Mouse (Mus musculus) frontal cortex, postnatal 10 days (tissue): ENCODE results near the gene Lin54.
A peak's percentile ranks its signal among the peaks of the same experiment; 100 is the strongest.

Experiments
- DNase-seq, 2 experiments: peaks; one replicate each; pipeline ENCODE4 v3.0.0; 2022; ENCODE audit warnings: low spot score in 2 of 2, mixed read lengths in 1 of 2

Lin54 gene

DNA sequence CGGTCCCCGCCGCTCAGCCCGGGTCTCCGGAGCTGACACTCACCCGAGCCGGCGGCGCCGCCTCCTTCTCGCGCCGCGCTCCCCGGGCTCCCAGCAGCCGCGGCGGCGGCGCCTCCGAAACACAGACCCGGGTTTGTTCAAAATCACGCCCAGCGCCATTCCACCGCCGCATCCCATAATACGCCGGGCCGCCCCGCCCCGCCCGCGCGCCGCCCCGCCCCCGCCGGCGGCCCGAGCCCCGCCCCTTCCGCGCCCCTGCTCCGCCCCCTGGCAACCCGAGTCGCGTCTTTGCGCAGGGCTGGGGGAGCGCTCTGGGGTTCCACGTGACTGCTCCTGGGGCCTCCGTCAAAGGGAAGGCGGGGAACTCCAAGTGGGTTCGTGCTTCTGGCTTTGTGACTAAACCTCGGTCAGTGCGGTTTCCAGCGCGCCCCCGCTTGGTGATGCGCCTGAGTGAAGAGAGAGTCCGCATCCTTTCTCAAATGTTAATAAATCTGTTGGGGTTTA is at the start of gene Lin54:
TSS of gene Lin54 (minus strand) at position 182 of the 504 bp plus-strand sequence.
- peak; percentile 88 for DNase-seq

DNA sequence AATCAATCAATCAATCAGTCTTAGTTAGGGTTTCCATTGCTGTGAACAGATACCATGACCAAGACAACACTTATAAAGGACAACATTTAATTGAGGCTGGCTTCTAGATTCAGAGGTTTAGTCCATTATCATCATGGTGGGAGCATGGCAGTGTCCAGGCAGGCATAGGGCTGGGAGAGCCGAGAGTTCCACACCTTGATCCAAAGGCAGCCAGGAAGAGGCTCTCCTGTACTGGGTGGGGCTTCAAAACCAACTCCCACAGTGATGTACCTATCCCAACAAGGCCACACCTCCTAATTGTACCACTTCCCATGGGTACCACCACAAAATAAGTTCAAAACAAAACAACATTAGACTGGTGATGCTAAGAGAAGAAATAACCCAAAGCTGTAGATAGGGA is 49.7 kb upstream of the Lin54 start:
- DNase-seq, result no peak

DNA sequence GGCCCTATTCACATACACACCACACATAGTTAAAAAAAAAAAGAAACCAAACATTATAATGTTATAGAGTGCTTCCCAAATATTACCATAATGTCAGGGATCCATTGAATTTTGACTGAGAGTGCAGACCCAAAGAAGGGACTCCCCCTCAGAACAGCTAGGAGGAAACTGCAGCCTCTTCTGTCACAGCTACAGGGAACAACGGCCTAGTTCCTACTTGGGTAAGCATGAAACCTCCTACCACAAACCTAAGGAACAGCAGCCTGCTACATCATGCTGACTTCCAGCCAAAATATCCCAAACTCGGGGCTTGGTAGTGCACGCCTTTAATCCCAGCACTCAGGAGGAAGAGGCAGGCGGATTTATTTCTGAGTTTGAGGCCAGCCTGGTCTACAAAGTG is 48.9 kb upstream of the Lin54 start:
- no peak for DNase-seq

DNA sequence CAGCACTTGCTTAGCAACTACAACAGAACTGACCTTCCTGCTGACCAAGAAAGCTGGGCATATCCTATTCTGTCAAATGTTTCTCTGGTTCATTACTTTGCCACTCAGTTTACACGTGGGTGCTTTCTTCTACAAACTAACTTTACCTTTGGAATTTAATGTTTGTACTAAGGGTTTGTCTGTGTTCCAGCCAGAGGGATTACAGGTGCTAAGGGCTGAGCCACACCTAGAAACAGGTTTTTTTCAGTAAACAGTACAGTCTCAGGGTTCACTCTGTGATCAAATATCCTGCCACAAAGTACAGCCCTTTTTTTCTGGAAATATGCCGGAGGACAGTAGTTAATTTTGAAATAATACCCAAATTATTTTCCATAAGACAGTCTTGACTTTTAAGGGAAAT is 47.8 kb upstream of the Lin54 start:
- no peak for DNase-seq

DNA sequence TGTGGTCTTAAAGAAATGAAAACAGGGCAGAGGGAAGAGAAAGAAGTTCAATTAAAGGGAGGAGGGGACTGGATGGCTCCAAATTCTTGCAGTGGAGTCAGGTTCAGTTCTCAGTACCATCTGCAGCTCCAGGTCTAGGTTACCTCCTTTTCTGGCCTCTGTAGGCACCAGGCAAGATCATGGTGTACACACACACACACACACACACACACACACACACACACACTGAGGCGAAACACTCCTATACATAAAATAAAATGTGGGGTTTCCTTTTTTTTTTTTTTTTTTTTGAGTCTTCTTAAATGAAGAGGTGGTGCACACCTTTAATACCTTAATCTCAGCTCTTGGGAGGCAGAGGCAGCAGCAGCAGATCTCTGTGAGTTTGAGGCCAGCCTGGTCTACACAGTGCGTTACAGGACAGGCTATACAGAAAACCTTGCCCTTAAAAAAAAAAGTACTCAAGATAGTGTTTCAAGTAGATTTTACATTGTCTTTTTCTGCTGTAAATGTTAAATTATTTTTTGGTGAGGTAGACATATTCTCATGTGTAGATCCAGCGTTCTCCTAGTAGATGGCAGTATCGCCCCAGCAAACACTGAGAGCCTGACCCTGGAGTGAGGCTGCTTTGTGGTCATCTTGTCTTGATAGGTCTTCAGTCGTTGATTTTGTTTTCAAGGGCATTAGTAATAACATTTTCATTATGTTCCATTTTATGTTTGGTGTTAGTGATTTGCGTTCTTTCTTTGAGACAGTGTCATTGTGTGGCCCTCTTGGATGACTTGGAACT is 46.0 kb upstream of the Lin54 start:
- no peak for DNase-seq

DNA sequence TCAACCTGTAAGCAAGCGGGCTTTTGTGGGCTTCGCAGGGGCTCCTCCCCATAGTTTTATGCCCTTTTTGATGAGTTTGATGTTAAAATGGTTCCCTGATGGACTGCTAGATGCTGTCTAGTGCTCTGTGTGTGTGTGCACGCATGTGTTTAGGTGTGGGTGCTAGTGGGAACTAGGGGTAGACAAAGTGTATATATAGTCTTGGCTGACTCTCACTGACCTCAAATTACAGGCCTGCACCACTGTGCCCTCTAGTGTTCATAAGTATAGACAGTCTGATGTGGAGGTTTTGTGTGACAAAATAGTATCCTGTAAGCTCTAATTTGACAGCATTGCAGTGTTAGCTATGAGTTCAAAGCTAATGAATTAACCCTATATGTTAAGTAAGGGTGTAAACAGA is 36.2 kb upstream of the Lin54 start:
- peak in 1 of 2 experiments; percentile 12 for DNase-seq

DNA sequence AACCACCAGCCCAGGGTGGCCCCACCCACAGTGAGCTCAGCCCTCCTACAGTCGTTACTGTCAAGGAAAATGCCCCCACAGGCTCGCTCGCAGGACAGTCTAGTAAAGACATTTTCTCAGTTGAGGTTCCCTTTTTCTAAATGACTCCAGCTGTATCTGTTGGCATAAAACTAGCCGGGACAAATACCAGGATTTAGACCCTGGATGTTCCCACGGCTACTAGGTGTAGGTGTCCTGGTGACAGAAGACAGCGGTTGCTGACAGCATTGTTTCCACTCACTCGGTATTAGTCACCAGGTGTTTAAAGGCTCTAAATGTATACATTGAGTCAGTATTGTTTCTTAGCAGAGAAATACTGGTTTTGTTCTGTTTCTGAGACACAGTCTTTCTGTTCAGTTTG is 35.4 kb upstream of the Lin54 start:
- DNase-seq, result no peak

DNA sequence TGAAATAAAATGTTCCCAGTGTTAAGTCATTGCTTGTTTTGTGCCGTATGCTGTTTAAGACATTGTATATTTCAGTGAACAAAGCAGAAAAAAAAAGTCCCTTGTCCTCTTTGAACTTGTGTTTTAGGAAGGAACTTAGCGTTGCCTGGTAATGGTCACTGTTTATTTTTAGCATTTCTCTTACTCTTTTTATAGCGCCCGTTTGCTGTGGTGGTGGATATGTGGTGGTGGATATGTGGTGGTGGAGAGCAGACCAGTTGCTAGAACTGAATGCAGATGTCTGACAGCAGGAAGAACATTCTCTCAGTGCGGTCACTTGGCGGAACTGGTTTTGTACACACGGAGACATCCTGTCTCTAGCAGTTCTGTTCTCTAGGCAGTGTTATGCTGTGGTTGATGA is 25.7 kb upstream of the Lin54 start:
- DNase-seq, result peak; percentile 16 to 42

DNA sequence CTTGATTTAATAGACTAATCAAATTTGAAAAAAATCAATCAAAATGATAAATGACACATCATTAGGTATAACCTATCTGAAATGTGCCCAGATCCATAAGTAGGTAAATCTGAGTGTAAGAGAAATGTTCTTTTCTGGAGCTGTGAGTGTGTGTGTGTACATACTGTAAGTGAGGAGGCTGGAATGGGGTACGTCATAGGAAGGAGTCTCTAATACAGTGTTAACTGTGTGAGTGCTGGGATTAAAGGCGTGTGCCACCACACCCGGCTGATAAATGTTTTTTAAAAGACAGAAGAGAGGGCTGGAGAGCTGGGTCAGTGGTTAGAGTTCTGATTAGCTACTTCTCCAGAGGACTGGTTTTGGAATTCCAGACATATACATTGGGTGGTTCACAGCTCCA is 25.2 kb upstream of the Lin54 start:
- no peak for DNase-seq

DNA sequence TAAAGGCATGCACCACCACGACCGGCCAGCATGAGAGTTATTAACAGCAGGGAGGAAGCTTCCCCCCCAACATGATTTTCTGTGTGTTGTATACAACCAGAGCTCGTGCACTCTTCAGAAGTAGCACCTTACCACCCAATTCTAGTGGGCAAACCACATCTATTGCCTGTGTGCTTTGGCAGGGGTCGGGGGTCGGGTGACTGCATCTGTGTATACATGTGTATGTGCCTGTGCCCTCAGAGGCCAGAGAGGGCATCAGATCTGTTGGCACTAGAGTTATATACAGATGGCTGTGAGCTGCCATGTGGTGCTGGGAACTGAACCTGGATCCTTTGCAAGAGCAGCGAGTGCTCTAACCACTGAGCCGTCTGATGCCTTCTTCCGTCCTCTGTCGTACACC is 24.5 kb upstream of the Lin54 start:
- no peak for DNase-seq

DNA sequence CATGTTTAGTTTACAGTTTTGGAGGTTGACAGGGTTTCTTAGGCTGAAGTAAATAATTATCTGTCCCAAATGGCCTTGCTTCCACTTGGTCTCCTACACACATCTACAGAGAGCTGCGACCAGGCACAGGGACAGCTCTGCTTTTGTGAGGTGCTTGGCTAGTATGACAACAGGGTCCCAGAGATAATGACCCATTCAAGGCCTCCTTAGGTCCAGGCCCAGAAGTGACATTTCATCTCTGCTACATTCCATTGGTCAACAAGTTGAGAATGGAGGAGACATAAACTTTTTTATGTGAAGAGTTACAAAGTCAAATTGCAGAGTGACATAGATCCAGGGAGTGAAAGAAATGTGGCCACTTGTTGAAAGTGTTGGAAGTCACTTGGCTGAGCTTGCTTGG is 22.9 kb upstream of the Lin54 start:
- no peak for DNase-seq

DNA sequence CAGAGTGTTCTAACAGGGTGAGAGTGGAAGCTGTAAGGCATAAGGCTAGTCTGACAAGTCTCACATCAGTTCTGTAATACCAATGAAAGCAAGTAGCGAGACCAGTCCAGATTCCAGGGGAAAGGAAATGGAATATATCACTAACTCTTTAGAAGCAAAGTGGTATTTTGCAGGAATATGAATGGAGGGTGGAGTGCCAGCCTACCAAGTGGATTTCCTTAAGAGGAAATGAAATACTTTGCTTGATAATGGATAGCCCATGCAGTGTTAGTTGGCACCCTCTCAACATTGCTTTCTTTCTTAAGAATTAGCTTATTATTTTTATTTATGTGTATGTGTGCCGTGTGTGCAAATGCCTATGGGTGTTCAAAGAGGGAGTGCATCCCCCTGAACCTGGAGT is 19.8 kb upstream of the Lin54 start:
- no peak for DNase-seq

DNA sequence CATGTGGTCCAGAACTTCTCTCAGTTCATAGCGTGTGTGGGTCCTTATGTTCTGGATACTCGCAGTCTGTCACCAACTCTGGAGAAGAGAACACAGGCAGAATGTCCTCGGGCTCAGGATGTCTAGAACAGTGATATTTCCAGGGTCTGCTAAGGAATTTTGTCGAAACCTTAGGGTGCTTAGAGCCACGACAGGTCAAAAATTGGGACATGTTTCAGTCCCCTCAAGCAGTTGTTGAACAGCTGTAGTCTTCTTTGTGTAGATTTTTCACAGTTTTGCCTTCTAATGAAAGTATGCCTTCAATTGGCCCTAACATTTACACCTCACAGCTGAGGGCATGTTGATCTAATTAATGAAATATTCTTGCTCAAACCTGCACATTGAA is 18.6 kb upstream of the Lin54 start:
- no peak for DNase-seq

DNA sequence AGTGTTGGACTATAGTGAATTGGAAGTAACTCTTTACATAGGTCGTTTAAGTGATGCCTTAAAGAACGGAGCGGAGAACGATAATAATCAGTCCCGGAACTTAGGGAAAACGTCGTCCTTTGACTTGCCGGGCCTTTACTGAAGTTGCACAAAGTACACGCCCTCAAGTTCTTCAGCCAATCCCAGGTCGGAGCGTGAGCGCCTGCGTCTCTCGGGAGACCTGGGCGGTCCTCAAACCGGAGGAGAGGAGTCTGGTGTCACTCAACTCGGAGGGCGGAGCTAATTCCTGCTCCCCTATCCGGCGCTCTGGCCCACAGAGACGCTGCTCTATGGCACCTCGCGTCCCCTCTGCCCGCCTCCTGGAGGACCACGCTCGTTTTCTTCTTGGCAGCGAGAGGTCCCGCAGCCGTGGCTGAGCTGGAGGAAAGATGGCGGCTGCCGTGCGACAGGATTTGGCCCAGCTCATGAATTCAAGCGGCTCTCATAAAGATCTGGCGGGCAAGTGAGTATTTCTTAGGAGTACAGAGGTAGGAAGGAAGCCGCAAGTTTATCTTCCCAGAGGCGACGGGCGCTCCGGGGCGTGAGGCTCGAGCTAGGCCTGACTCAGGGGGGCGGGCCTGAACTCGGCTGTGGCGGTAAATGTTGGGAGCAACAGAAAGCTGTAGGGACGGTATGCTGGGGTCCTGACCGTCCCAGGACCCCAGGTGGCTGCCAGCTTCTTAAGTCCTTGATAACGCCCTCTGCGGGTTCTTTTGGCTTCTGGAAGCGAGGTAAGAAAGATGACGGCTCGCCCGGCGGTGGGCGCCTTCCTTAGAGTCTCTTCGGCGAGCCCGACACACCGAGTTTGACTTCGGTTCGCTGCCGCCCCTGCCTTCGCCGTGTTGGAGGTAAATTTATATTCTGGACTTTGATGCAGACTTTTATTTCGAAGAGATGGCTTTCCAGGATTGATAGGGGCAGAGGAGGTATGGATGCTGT is 17.9 kb upstream of the Lin54 start, which contains the start of gene Cops4:
TSS of gene Cops4 (plus strand) at position 261 of the 978 bp plus-strand sequence.
- peak; percentile 96 to 97 for DNase-seq

DNA sequence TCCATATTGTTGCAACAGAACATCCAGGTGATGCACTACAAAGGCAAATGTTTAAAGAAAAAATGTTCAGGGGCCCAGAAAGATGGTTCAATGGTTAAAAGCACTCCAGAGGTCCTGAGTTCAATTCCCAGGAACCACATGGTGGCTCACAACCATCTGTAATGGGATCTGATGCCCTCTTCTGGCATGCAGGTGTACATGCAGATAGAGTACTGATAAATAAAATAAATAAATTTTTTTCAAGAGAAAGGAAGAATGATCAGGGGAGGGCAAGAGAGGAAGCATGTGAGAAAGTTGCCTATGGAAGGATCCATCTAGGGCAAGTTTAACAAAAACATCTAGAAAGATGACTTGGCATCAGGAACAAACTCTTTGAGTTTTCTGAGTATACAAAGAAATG is 12.1 kb upstream of the Lin54 start:
- DNase-seq, result no peak

DNA sequence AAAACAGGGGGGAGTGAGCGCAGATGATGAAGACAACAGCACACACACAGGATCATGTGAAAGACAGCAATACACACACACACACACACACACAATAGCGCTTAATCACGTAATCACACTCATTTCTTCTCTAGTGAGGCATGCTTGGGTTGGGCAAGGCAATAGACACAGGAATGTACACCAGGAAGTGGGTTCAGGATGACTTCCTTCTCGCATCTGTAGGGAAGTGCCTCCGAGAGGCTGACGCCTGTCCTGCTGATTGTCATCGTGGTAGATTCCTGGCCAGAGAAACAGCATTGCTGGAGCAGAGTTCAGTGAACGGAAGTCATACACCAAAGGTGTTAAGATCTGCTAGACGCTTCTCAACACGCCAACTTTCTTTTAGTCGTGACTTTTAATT is 8.8 kb upstream of the Lin54 start:
- no peak for DNase-seq

DNA sequence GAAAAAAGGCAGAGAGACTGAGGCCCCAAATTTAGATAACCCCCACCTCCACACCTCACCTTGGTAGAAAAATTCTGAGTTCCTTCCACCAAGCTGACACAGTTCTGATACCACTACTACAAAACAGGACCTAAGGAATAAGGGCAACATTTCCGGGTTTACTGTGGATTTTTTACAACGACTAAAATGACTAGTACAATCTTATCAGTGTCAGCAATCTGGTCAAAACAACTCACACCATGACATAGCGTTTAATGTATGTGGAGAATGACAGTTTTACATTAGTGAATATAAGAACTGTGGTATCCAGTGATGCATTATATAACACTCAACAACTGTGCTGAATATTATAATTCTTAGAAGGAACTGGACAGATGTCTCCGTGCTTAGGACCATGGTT is 828 bp upstream of the Lin54 start:
- no peak for DNase-seq

DNA sequence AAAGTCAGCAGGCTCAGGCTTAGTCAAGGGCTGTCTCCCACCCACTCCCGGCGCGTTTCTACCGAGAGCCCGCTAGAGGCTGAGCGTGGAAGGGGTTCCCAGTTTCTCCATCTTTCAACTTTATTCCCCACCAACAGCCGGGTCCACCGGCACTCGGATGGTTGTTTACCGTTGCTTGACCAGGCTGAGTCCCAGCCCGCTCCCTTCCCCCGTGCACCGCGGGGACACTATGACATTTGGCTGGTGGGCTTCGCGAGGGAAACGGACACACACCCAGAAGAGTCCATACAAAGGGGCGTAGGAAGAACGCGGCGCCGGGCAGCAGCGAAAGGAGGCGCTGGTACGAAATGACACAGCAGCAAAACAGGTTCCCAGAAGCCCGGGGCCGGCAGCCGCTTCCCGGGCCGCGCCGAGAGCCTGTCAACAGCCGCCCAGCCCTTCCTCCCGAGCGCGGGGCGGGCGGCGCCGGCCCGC is 571 bp downstream of the Lin54 start:
- DNase-seq, result peak; percentile 36 to 54

DNA sequence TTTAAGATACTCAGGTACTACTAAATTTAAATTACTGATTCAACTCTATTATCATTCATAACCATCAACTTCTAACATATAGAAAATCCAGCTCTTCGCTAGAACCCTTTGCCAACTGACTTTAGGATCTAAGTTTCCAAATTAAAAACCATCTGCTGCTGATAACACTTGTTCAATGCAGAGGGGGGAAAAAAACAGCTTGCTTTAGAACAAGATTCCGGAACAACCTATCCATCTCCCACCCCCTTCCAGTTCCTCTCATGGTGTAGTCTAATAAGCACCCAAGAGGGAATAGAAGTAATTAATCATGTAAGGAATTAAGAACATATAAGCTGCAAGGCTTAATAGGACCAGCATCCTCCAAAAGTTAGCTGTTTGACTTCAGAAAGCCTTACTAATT is 1.2 kb downstream of the Lin54 start:
- DNase-seq, result no peak

DNA sequence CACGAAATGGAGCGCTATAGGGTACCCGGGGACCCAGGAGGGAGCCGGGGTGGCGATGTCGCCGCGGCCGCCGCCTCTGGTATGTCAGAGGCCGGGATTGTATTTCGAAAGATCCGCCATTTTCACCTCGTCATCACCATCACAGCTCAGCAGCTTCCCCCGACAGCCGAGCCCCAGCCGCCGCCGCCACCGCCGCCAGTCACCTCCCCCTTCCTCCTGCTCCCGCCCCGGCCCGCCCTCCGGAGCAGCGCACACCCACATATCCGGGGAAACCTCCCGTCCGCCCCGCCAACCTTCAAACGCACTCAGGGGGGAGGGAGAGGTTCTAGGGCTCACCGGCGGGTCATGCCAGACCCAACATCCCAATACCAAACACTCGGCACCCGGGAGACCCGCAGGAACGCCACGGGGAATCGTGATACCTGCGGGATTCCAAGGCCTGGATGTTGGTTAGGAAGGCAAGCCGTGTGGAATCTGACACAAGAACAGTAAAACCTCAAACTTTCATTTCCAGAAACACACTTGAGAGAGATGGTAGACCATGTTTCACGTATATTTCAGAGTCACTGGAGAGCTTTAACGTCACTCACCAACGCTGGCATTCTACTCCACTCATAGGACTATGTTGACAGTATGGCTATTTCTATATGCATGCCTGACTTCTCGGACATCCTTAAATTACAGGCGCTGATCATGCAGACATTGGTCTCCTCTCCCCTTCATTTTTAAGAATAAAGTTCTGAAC is 1.8 kb downstream of the Lin54 start:
- DNase-seq, result peak; percentile 53 to 73

DNA sequence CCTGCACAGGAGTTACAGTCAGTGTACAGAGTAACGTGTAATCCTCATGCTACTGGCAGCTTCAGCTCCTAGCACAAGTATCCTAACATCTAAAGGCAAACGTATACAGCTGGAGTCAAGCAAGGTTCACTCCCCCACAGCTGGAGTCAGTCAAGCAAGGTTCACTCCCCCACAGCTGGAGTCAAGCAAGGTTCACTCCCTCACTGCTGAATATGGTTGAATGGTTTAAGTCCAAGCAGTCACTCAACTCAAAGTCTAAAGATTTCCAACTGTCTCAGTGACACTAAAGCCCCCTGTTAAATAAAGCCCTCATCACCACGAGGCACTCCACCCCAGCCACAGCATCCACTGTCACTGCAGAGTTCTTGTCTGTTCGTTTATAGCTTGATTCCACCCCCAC is 8.7 kb downstream of the Lin54 start:
- DNase-seq, result no peak

DNA sequence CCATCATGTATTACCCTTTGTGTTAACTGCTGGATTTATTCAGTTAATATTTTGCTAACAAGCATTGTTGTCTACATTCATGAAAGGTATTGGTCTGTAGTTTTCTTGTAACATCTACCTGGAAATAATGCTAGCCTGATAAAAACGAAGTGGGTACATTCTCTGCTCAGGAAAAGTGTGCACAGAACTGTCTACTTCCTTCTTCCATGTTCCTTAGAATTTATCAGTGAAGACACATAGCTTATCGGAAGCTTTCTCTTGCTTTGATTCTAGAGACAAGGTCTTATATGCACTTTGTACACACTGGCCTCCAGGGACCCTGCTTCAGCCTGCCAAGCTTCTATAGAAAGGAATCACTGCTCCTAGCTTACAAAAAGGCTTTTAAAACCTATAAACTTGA is 11.1 kb downstream of the Lin54 start:
- no peak for DNase-seq
